Mouse (Mus musculus) splenic B cell, adult 2 months (primary cell): ENCODE measurements around the gene Wfdc9.
"Not testable (repeated sequence)": the region's sequence is repeated elsewhere in the genome, so short reads cannot be mapped to it uniquely, and the experiment has no call there.

ENCODE experiments used
- DNase-seq: peaks from one replicate; pipeline ENCODE4 v3.0.0-alpha.2; 2011; ENCODE audit warnings: low read depth, low spot score
- H3K27me3 ChIP-seq: 2 replicates; pipeline ENCODE4 v1.6.1; 2012; ENCODE audit warnings: mild to moderate bottlenecking, low read length, moderate library complexity, mixed read lengths; ENCODE audit not compliant: control insufficient read depth, poor library complexity, insufficient read depth, severe bottlenecking
- H3K36me3 ChIP-seq: 2 replicates; pipeline ENCODE4 v1.6.1; 2012; ENCODE audit warnings: mild to moderate bottlenecking, low read length, moderate library complexity, mixed read lengths; ENCODE audit not compliant: control insufficient read depth, poor library complexity, insufficient read depth, severe bottlenecking

The Wfdc9 gene

DNA sequence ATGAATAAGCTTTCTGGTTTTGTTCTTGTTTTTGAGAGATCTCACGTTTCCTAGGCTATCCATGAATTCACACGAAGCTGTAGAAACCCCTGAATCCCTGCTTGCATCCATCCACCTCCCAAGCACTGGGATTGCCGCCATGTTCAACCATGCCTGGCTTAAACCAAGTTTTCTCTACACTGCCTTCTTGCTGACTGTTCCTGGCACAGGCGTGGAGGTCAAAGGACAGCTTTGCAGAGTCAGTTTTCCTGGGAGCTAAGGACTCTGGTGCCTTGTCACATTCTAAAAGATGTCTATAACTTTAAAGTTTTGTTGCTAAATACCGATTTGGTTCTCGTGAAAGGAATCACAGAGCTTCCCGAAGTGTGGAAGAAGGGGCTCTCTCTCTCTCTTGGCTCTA, 8.5 kb upstream of the Wfdc9 start:
- H3K27me3 ChIP-seq, result no peaks in the 10 kb centered on the region
- DNase-seq, result no peak
- H3K36me3 ChIP-seq, result no peaks in the 10 kb centered on the region

GRCm38 (mm10) chr2:164655858-164656257, 525 bp downstream of the Wfdc9 start, which contains the start of gene Wfdc10:
Gene Wfdc10, plus strand, starts transcription at chr2:164656046.
- Histone ChIP-seq H3K36me3 (no peaks in the 10 kb centered on the region), H3K27me3 (no peaks in the 10 kb centered on the region)
- peak; percentile 57 for DNase-seq

GRCm38 (mm10) chr2:164641881-164642673, 14.3 kb downstream of the Wfdc9 start:
- DNase-seq, result no peak
- Histone ChIP-seq H3K27me3 (no peaks in the 10 kb centered on the region), H3K36me3 (no peaks in the 10 kb centered on the region)

GRCm38 (mm10) chr2:164641129-164641528, 15.3 kb downstream of the Wfdc9 start:
- Histone ChIP-seq H3K27me3 (no peaks in the 10 kb centered on the region), H3K36me3 (no peaks in the 10 kb centered on the region)
- DNase-seq, result peak; percentile 6

DNA sequence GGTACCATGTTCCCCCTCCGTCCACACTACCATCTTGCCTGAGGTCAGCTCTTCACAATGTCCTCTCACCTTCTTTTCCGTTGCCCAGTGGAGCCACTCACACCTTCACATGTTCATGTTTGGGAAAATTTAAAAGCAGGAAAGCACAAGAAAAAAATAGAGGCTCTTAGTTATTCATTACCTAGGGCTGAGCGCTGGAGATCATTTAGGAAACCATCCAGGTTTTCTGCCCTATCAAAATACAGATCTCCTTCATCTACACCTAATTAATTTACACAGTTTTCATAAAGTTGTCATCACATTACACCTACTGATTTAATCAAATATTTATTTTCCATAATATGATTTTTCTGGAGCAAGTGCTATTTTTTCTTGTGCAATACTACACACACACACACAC, 17.7 kb downstream of the Wfdc9 start, which contains the start of gene Wfdc16:
TSS of gene Wfdc16 (minus strand) at position 101 of the 400 bp plus-strand sequence.
- H3K27me3 ChIP-seq, result no peaks in the 10 kb centered on the region
- no peak for DNase-seq
- H3K36me3 ChIP-seq, result no peaks in the 10 kb centered on the region

- H3K36me3 ChIP-seq, result no peaks in the 10 kb centered on the region
- H3K27me3 ChIP-seq, result no peaks in the 10 kb centered on the region
- no peak for DNase-seq
Measured at GRCm38 (mm10) chr2:164635266-164635665, 21.1 kb downstream of the Wfdc9 start.

DNA sequence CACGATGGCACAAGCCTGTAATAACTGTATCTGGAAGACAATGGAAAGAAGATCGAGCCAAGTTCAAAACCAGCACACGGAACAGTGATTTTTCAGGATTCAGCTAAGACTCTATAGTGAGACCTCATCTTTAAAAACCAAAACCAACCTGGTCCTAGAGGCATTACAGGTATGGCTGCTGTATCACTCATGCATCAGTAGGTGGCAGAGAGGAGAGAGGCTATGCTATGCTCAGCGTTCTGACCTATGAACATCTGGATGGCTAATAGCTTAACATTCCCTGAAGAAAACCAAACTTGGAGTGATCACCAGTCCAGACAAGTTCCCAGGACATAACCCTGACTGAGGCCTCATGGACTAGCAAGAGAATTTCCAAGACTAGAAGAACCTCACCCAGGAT, 34.6 kb downstream of the Wfdc9 start:
- no peaks in the 10 kb centered on the region for H3K36me3 ChIP-seq
- no peaks in the 10 kb centered on the region for H3K27me3 ChIP-seq
- no peak for DNase-seq

- Histone ChIP-seq H3K27me3 (no peaks in the 10 kb centered on the region), H3K36me3 (no peaks in the 10 kb centered on the region)
- DNase-seq, result no peak
Measured at GRCm38 (mm10) chr2:164619050-164619449, 37.3 kb downstream of the Wfdc9 start.

DNA sequence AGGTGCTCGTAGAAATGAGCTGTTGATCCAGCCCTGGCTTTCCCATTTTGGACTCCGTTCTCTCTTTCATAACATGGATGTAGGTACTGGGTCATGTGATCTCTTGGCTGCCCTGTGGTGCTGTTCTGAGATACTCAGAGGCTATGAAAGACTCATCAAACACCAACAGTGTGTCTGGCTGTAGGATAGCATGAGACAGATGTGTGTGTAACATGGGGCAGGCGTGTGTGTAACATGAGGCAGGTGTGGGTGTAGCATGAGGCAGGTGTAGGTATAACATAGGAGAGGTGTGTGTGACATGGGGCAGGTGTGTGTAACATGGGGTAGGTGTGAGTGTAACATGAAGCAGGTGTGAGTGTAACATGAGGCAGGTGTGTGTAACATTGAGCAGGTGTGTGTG, 41.0 kb downstream of the Wfdc9 start:
- Histone ChIP-seq H3K36me3 (no peaks in the 10 kb centered on the region), H3K27me3 (no peaks in the 10 kb centered on the region)
- DNase-seq, result no peak

DNA sequence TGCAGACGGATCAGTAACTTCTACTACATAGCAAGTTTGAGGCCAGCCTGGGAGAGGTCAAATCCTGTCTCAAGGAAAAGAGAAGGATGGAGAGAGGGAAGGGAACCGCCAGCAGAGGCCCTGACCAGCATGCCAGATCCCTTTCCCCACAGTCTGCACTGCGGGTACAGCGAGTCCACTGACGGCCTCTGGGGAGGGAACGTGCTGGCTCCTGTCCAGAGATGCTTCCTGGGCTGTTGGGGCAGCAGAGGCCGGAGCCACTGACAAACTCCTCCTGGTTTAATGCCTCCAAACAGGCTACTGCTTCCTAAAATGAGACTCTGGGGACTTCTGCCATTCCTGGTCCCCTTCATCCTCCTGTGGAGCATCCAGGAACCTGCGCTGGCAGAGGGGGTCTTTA, 42.9 kb downstream of the Wfdc9 start, which contains the start of the genes Wfdc6b and Wfdc8:
TSS of gene Wfdc6b (plus strand) at position 52 of the 400 bp plus-strand sequence.
TSS of gene Wfdc8 (minus strand) at position 156 of the 400 bp plus-strand sequence.
- not testable (repeated sequence) for H3K27me3 ChIP-seq, H3K36me3 ChIP-seq, DNase-seq

GRCm38 (mm10) chr2:164608781-164609180, 47.6 kb downstream of the Wfdc9 start:
- no peak for DNase-seq
- Histone ChIP-seq H3K27me3 (no peaks in the 10 kb centered on the region), H3K36me3 (no peaks in the 10 kb centered on the region)

- Histone ChIP-seq H3K36me3 (no peaks in the 10 kb centered on the region), H3K27me3 (no peaks in the 10 kb centered on the region)
- DNase-seq, result no peak
Measured at GRCm38 (mm10) chr2:164604411-164604810, 52.0 kb downstream of the Wfdc9 start.

DNA sequence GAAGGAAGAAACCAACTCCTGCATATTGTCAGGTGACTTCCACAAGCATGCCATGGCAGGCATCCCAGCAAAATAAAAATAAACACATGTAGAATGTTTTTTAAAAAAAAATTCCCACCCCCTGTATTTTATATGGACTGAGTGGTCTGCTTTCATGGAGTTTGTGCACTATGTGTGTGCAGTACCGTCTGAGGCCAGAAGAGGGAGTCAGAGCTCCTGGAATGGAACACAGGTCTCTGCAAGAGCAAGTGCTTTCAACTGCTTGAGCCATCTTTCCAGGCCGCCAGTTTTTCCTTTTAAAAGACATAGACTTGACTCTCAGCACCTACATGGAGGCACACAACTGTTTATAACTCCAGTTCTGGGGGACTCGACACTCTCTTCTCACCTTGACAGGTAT, 52.9 kb downstream of the Wfdc9 start:
- DNase-seq, result no peak
- H3K36me3 ChIP-seq, result no peaks in the 10 kb centered on the region
- H3K27me3 ChIP-seq, result no peaks in the 10 kb centered on the region

DNA sequence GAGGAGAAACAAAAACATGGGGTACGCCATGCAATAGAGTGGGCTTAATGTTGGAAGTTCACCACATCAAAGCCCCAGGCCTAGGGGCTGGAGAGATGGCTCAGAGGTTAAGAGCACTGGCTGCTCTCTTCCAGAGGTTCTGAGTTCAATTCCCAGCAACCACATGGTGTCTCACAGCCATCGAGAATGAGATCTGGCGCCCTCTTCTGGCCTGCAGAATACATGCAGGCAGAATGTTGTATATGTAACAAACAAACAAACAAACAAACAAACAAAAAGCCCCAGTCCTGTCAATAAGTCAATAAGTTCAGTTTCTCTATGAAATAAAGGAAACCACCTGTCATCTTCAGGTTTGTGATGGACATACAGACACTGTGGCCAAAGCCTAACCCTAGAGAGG, 56.2 kb downstream of the Wfdc9 start:
- no peak for DNase-seq
- H3K36me3 ChIP-seq, result no peaks in the 10 kb centered on the region
- no peaks in the 10 kb centered on the region for H3K27me3 ChIP-seq
